Mouse (Mus musculus): Measurements from ENCODE around the gene Mapkap1. TPM values are rescaled to one million over a fixed set of nuclear protein-coding genes. Genes with fewer than 3 reads are reported as not detected.

The Mapkap1 gene
- total RNA-seq, 2 experiments from 2014 or later, result 63.4 to 68.0 TPM

- DNase-seq (ENCODE audit: low spot score), result no peak
- intact Hi-C loops (cut with DNase I), result no loop called here
Observed at GRCm38 (mm10) chr2:34667820-34668219, 261.2 kb downstream of the Mapkap1 start.

- DNase-seq (ENCODE audit: low spot score), result no peak
- intact Hi-C loops (cut with DNase I), result no loop called here
Observed at GRCm38 (mm10) chr2:34668440-34669191, 262.0 kb downstream of the Mapkap1 start.

- intact Hi-C loops (cut with DNase I), result no loop called here
- no peak for DNase-seq (ENCODE audit: low spot score)
Observed at GRCm38 (mm10) chr2:34669203-34669746, 262.7 kb downstream of the Mapkap1 start.

GRCm38 (mm10) chr2:34670470-34670869, 263.9 kb downstream of the Mapkap1 start:
- no peak for DNase-seq (ENCODE audit: low spot score)
- intact Hi-C loops (cut with DNase I), result loop anchor here (5.0 kb wide), 1 partner anchor 302 kb away; no protein-coding TSS in a partner anchor

GRCm38 (mm10) chr2:34671385-34672026, 264.9 kb downstream of the Mapkap1 start:
- intact Hi-C loops (cut with DNase I), result loop anchor here (5.0 kb wide), 1 partner anchor 301 kb away; no protein-coding TSS in a partner anchor

GRCm38 (mm10) chr2:34673846-34674245, 267.3 kb downstream of the Mapkap1 start:
- no peak for DNase-seq (ENCODE audit: low spot score)
- intact Hi-C loops (cut with DNase I), result loop anchor here (5.0 kb wide), 1 partner anchor 298 kb away; no protein-coding TSS in a partner anchor

More at GRCm38 (mm10) chr2:34671385-34672026, 264.9 kb downstream of the Mapkap1 start:
- no peak for DNase-seq (ENCODE audit: low spot score)

Other genes starting within 250 kb of the Mapkap1 start
- 1 to 10 TPM; 8.1 to 8.2 TPM for gene Pbx3, start 33.6 kb upstream of the Mapkap1 start, total RNA-seq (2021)

Data from heart, postnatal 25 days (tissue).